Mouse (Mus musculus): ENCODE measurements around the gene Bbox1.

DNA sequence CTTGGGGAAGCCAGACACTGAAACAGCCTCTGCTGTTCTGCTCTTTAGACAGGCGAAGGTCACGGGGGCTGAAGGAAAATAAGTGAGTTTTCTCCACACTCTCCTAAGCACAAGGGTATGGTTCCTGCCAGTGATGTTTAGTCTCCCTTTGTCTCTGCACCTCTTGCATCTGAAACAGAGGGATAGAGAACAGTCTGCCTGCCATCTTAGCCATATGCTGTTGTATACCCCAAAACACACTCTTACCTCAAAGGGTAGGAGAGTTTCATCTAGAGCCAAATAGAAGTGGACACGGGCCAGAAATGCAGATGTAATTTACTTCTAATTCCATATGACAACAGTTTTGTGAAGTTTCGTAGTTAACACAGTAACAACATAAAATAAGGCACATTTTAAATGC lies 83.6 kb downstream of the Bbox1 start:
- no peak for TF ChIP-seq CTCF (IDR thresholded peaks at IDR 0.05; ENCODE audit: borderline replicate concordance, extremely low read depth, insufficient read depth, insufficient read length)
- no peak for TF ChIP-seq POLR2A (IDR thresholded peaks at IDR 0.05; ENCODE audit: borderline replicate concordance, extremely low read depth, insufficient read depth, insufficient read length, poor library complexity, severe bottlenecking)

Data from brain, embryonic 14.5 days (tissue).